Mouse (Mus musculus) stomach, embryonic 15.5 days (tissue): Measurements from ENCODE around the gene Pik3cd. TPM values are rescaled to one million over a fixed set of nuclear protein-coding genes. Genes with fewer than 3 reads are reported as not detected.

Experiments used
- ATAC-seq: fragments of 200-750 bp; cut with Nextera tagmentation; 2 replicates; pipeline ENCODE4 v1.8.0; 2017; ENCODE audit warnings: low read depth, moderate number of reproducible peaks, moderate TSS enrichment; ENCODE audit not compliant: insufficient read depth, low FRiP score
- H3K27ac ChIP-seq: fragments of 300-500 bp; sonication (generic); 2 replicates; pipeline ENCODE4 v1.5.1; 2015; ENCODE audit warnings: mild to moderate bottlenecking, inconsistent platforms
- H3K27me3 ChIP-seq: fragments of 300-500 bp; sonication (generic); replicated peaks from 2 replicates; pipeline ENCODE4 v1.6.1; 2015; ENCODE audit warnings: inconsistent platforms
- H3K36me3 ChIP-seq: fragments of 300-500 bp; sonication (generic); 2 replicates; pipeline ENCODE4 v1.6.1; 2015; ENCODE audit warnings: inconsistent platforms
- H3K4me1 ChIP-seq: fragments of 300-500 bp; sonication (generic); 2 replicates; pipeline ENCODE4 v1.6.1; 2015; ENCODE audit warnings: inconsistent platforms
- H3K4me2 ChIP-seq: fragments of 300-500 bp; sonication (generic); 2 replicates; pipeline ENCODE4 v1.6.1; 2015; ENCODE audit warnings: mild to moderate bottlenecking, inconsistent platforms
- H3K4me3 ChIP-seq: fragments of 300-500 bp; sonication (generic); replicated peaks from 2 replicates; pipeline ENCODE4 v1.5.1; 2015; ENCODE audit warnings: inconsistent platforms
- H3K9ac ChIP-seq: fragments of 300-500 bp; sonication (generic); 2 replicates; pipeline ENCODE4 v1.6.1; 2015; ENCODE audit warnings: inconsistent platforms
- H3K9me3 ChIP-seq: fragments of 300-500 bp; sonication (generic); 2 replicates; pipeline ENCODE4 v1.6.1; 2016; ENCODE audit warnings: inconsistent platforms
- WGBS: fragments of 180-500 bp; shearing (Covaris S2); methylation state at CpG from one replicate; pipeline ENCODE4 v1.1.7; 2015; 5-methylcytosine and 5-hydroxymethylcytosine counted together
- polyA plus RNA-seq: library from polyadenylated mRNA; unstranded; fragments of >200 nt; fragmentation: Nextera tagmentation; extraction: Ambion mirVana; gene quantifications from 2 replicates; pipeline ENCODE4 v1.2.1, GENCODE M21; 2015

Gene Pik3cd
- polyA plus RNA-seq, 1 experiment from 2014 or later, result 5.1 TPM

GRCm38 (mm10) chr4:149723021-149723390 lies 20.6 kb upstream of the Pik3cd start:
- Histone ChIP-seq H3K36me3 (peaks cover 58% of the 10 kb centered on the region), H3K9ac (no peak overlapping the region), H3K27ac (no peak overlapping the region), H3K9me3 (no peaks in the 10 kb centered on the region), H3K4me3 (no peak overlapping the region), H3K4me1 (no peaks in the 10 kb centered on the region), H3K4me2 (no peak overlapping the region), H3K27me3 (no peaks in the 10 kb centered on the region)
- WGBS, result 94% methylated on average over 12 of the region's 12 CpGs
- ATAC-seq, result no peak

GRCm38 (mm10) chr4:149722104-149723020 lies 20.0 kb upstream of the Pik3cd start:
- Histone ChIP-seq H3K27ac (no peak overlapping the region), H3K4me3 (no peak overlapping the region), H3K27me3 (no peaks in the 10 kb centered on the region), H3K9me3 (no peaks in the 10 kb centered on the region), H3K4me1 (no peaks in the 10 kb centered on the region), H3K36me3 (peaks cover 57% of the 10 kb centered on the region), H3K9ac (no peak overlapping the region), H3K4me2 (no peak overlapping the region)
- 85% methylated on average over 24 of the region's 24 CpGs for WGBS
- ATAC-seq, result no peak

- H3K27ac ChIP-seq, result no peak overlapping the region
- H3K9ac ChIP-seq, result no peak overlapping the region
- no peak overlapping the region for H3K4me3 ChIP-seq
- no peaks in the 10 kb centered on the region for H3K27me3 ChIP-seq
- peaks cover 58% of the 10 kb centered on the region for H3K36me3 ChIP-seq
- no peaks in the 10 kb centered on the region for H3K9me3 ChIP-seq
- H3K4me1 ChIP-seq, result no peaks in the 10 kb centered on the region
- WGBS, result 74% methylated on average over 8 of the region's 8 CpGs
- H3K4me2 ChIP-seq, result no peak overlapping the region
- no peak for ATAC-seq
Observed at GRCm38 (mm10) chr4:149721163-149721562, 18.8 kb upstream of the Pik3cd start.

GRCm38 (mm10) chr4:149719686-149720085 lies 17.3 kb upstream of the Pik3cd start:
- H3K9me3 ChIP-seq, result no peaks in the 10 kb centered on the region
- no peak for ATAC-seq
- 77% methylated on average over 6 of the region's 6 CpGs for WGBS
- no peak overlapping the region for H3K4me2 ChIP-seq
- H3K36me3 ChIP-seq, result peaks cover 66% of the 10 kb centered on the region
- no peaks in the 10 kb centered on the region for H3K4me1 ChIP-seq
- H3K27me3 ChIP-seq, result no peaks in the 10 kb centered on the region
- H3K27ac ChIP-seq, result no peak overlapping the region
- no peak overlapping the region for H3K4me3 ChIP-seq
- no peak overlapping the region for H3K9ac ChIP-seq

- no peak for ATAC-seq
- Histone ChIP-seq H3K4me3 (no peak overlapping the region), H3K27me3 (no peaks in the 10 kb centered on the region), H3K4me2 (no peak overlapping the region), H3K9me3 (no peaks in the 10 kb centered on the region), H3K36me3 (peaks cover 48% of the 10 kb centered on the region), H3K4me1 (no peaks in the 10 kb centered on the region), H3K9ac (no peak overlapping the region), H3K27ac (no peak overlapping the region)
- WGBS, result 77% methylated on average over 3 of the region's 3 CpGs
Observed at GRCm38 (mm10) chr4:149714542-149714941, 12.2 kb upstream of the Pik3cd start.

GRCm38 (mm10) chr4:149711955-149712354 lies 9.6 kb upstream of the Pik3cd start:
- no peak for ATAC-seq
- 26% methylated on average over 7 of the region's 7 CpGs for WGBS
- H3K9me3 ChIP-seq, result no peaks in the 10 kb centered on the region
- H3K4me1 ChIP-seq, result no peaks in the 10 kb centered on the region
- no peak overlapping the region for H3K4me2 ChIP-seq
- H3K36me3 ChIP-seq, result peaks cover 23% of the 10 kb centered on the region
- H3K27me3 ChIP-seq, result no peaks in the 10 kb centered on the region
- no peak overlapping the region for H3K4me3 ChIP-seq
- H3K9ac ChIP-seq, result no peak overlapping the region
- no peak overlapping the region for H3K27ac ChIP-seq

GRCm38 (mm10) chr4:149711485-149711884 lies 9.1 kb upstream of the Pik3cd start:
- Histone ChIP-seq H3K4me3 (no peak overlapping the region), H3K9me3 (no peaks in the 10 kb centered on the region), H3K4me2 (no peak overlapping the region), H3K27me3 (no peaks in the 10 kb centered on the region), H3K27ac (no peak overlapping the region), H3K4me1 (no peaks in the 10 kb centered on the region), H3K9ac (no peak overlapping the region), H3K36me3 (peaks cover 19% of the 10 kb centered on the region)
- WGBS, result 86% methylated on average over 5 of the region's 5 CpGs
- no peak for ATAC-seq

- Histone ChIP-seq H3K4me3 (no peak overlapping the region), H3K36me3 (peaks cover 10% of the 10 kb centered on the region), H3K27ac (no peak overlapping the region), H3K9me3 (no peaks in the 10 kb centered on the region), H3K4me1 (no peaks in the 10 kb centered on the region), H3K9ac (no peak overlapping the region), H3K4me2 (no peak overlapping the region), H3K27me3 (no peaks in the 10 kb centered on the region)
- 24% methylated on average over 5 of the region's 5 CpGs for WGBS
- ATAC-seq, result peak; percentile 75; the same call in 1 of the 2 replicates
Observed at GRCm38 (mm10) chr4:149710510-149710909, 8.1 kb upstream of the Pik3cd start.

GRCm38 (mm10) chr4:149705941-149706340 lies 3.6 kb upstream of the Pik3cd start:
- Histone ChIP-seq H3K9ac (no peak overlapping the region), H3K9me3 (no peaks in the 10 kb centered on the region), H3K36me3 (no peaks in the 10 kb centered on the region), H3K27me3 (no peaks in the 10 kb centered on the region), H3K4me2 (no peak overlapping the region), H3K4me3 (no peak overlapping the region), H3K27ac (no peak overlapping the region), H3K4me1 (no peaks in the 10 kb centered on the region)
- 88% methylated on average over 8 of the region's 8 CpGs for WGBS
- ATAC-seq, result no peak

- H3K9ac ChIP-seq, result no peak overlapping the region
- H3K4me2 ChIP-seq, result no peak overlapping the region
- H3K4me1 ChIP-seq, result no peaks in the 10 kb centered on the region
- no peaks in the 10 kb centered on the region for H3K27me3 ChIP-seq
- H3K9me3 ChIP-seq, result no peaks in the 10 kb centered on the region
- H3K27ac ChIP-seq, result no peak overlapping the region
- ATAC-seq, result no peak
- WGBS, result 53% methylated on average over 7 of the region's 7 CpGs
- no peak overlapping the region for H3K4me3 ChIP-seq
- H3K36me3 ChIP-seq, result no peaks in the 10 kb centered on the region
Observed at GRCm38 (mm10) chr4:149705298-149705697, 2.9 kb upstream of the Pik3cd start.

- ATAC-seq, result no peak
- WGBS, result 60% methylated on average over 18 of the region's 18 CpGs
- H3K27ac ChIP-seq, result no peak overlapping the region
- H3K27me3 ChIP-seq, result 0 out of 2 replicates have a peak, but pooled peaks cover 5% of the 10 kb centered on the region
- H3K9me3 ChIP-seq, result no peaks in the 10 kb centered on the region
- H3K9ac ChIP-seq, result no peak overlapping the region
- no peak overlapping the region for H3K4me3 ChIP-seq
- no peak overlapping the region for H3K4me2 ChIP-seq
- peaks cover 5% of the 10 kb centered on the region for H3K4me1 ChIP-seq
- no peaks in the 10 kb centered on the region for H3K36me3 ChIP-seq
Observed at GRCm38 (mm10) chr4:149701426-149702209, 753 bp downstream of the Pik3cd start.

- Histone ChIP-seq H3K27ac (no peak overlapping the region), H3K4me2 (no peak overlapping the region), H3K4me3 (no peak overlapping the region), H3K9me3 (no peaks in the 10 kb centered on the region), H3K36me3 (no peaks in the 10 kb centered on the region), H3K4me1 (peaks cover 5% of the 10 kb centered on the region), H3K27me3 (0 out of 2 replicates have a peak, but pooled peaks cover 5% of the 10 kb centered on the region), H3K9ac (no peak overlapping the region)
- no peak for ATAC-seq
- 85% methylated on average over 4 of the region's 4 CpGs for WGBS
Observed at GRCm38 (mm10) chr4:149699953-149700352, 2.4 kb downstream of the Pik3cd start.
